Mouse (Mus musculus): ENCODE results near the gene Prkn.

GRCm38 (mm10) chr17:11656878-11657277 is 816.7 kb downstream of the Prkn start:
- TF ChIP-seq EP300 (IDR thresholded peaks at IDR 0.05; ENCODE audit: low read depth): no peak
- no peak for TF ChIP-seq CTCF (IDR thresholded peaks at IDR 0.05; ENCODE audit: low read depth)
